Mouse (Mus musculus) lung, adult 2 months (tissue): ENCODE measurements around the gene Hist1h4i. TPM values are rescaled to one million over a fixed set of nuclear protein-coding genes. Genes with fewer than 3 reads are reported as not detected.
"Not testable (repeated sequence)": the region's sequence is repeated elsewhere in the genome, so short reads cannot be mapped to it uniquely, and the experiment has no call there.

ENCODE experiments used
- DNase-seq: peaks from one replicate; pipeline ENCODE4 v3.0.0; 2022
- H3K4me1 ChIP-seq: fragments of 200-500 bp; 2 replicates; pipeline ENCODE4 v1.6.1; 2011; ENCODE audit warnings: low read length; ENCODE audit not compliant: control insufficient read depth, insufficient read depth
- H3K4me3 ChIP-seq: fragments of 200-500 bp; replicated peaks from 2 replicates; pipeline ENCODE3; 2011; ENCODE audit warnings: low read depth, mild to moderate bottlenecking, control low read depth, low read length; ENCODE audit errors: extremely low read depth
- CTCF ChIP-seq: fragments of 200-500 bp; IDR thresholded peaks from 2 replicates; pipeline ENCODE4 v1.5.1; 2011; ENCODE audit warnings: mild to moderate bottlenecking, low read length, control low read depth; ENCODE audit not compliant: insufficient read depth
- POLR2A ChIP-seq: fragments of 200-500 bp; IDR thresholded peaks from 2 replicates; pipeline ENCODE4 v1.6.1; 2011; ENCODE audit warnings: low read depth, mild to moderate bottlenecking, control low read depth, low read length, borderline replicate concordance; ENCODE audit errors: extremely low read depth
- WGBS: fragments of 180-500 bp; shearing (Covaris S2); methylation state at CpG from one replicate; pipeline ENCODE4 v1.1.7; 2018; 5-methylcytosine and 5-hydroxymethylcytosine counted together
- polyA plus RNA-seq: library from polyadenylated mRNA; depleted of rRNA; stranded (reverse); fragments of >200 nt; gene quantifications from 2 replicates; pipeline ENCODE4 v1.2.3, GENCODE M21; 2012; rRNA removed

Gene Hist1h4i
- 5.1 and 5.2 TPM in 2 replicates for polyA plus RNA-seq

- TF ChIP-seq POLR2A = peak; percentile 81; the same call in 1 of the 2 replicates
- DNase-seq = peak; percentile 91
- peak within 1 kb of the TSS; percentile 55 for H3K4me3 ChIP-seq
- H3K4me1 ChIP-seq = not testable (repeated sequence)
- under 1% methylated on average over 24 of the region's 27 CpGs for WGBS
These were observed at the start of gene Hist1h4i for GRCm38 (mm10) chr13:22041142-22041536. Gene Hist1h4i, minus strand, starts transcription at chr13:22041362.

- 59% methylated on average over 1 of the region's 1 CpGs for WGBS
- DNase-seq, H3K4me1 ChIP-seq, H3K4me3 ChIP-seq: not testable (repeated sequence)
These were observed 43.0 kb upstream of the Hist1h4i start, which contains the start of gene Vmn1r188 for GRCm38 (mm10) chr13:22084140-22084539. Gene Vmn1r188, plus strand, starts transcription at chr13:22084440.

DNA sequence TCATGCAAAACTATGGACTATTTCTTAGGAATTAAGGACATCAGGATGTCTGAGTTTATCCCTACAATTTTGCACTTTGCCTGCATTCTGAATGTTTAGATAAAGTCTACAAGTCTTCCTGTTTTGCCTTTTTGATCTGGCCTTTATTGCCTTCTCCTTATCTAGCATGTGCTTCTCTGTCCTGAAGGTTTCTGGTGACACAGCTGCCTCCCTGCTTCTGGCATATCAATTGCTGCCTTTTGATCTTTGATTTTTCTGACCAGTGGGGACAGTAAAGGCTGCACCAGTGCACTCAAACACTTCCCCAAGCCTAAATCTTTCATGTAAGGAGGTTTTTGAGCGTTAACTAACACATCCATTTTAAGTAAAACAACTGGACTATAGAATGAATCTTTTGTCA lies 22.3 kb upstream of the Hist1h4i start:
- Histone ChIP-seq H3K4me3 (no peak overlapping the region), H3K4me1 (no peaks in the 10 kb centered on the region)
- no peak for DNase-seq
- TF ChIP-seq POLR2A (no peak), CTCF (no peak)
- 38% methylated on average over 1 of the region's 1 CpGs for WGBS

- WGBS = 68% methylated on average over 1 of the region's 1 CpGs
- Histone ChIP-seq H3K4me3 (no peak overlapping the region), H3K4me1 (no peaks in the 10 kb centered on the region)
- no peak for TF ChIP-seq CTCF
- TF ChIP-seq POLR2A = no peak
- DNase-seq = no peak
These were observed 20.3 kb upstream of the Hist1h4i start for GRCm38 (mm10) chr13:22061422-22061821.

DNA sequence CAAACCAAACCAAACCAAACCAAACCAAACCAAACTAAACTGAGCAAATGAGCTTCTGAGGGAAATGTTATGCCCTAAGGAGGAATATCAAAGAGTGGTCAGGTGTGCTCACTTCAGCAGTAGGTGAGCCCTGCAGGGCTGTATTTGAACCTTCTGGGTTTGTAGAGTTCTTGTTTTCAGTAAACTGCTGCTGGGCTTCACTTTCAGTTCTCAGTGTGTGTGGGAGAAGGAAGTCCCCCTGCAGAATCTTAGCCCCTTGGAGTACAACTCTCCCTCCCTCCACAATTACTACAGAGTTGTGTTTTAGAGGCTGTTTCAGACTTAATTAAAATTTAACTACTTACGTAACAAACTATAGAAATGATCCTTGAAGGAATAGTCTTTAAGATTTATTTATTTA lies 12.6 kb upstream of the Hist1h4i start:
- 93% methylated on average over 1 of the region's 1 CpGs for WGBS
- no peak for DNase-seq
- TF ChIP-seq POLR2A = no peak
- TF ChIP-seq CTCF = no peak
- Histone ChIP-seq H3K4me1 (no peaks in the 10 kb centered on the region; the same call in 1 of the 2 replicates), H3K4me3 (no peak overlapping the region)

- Histone ChIP-seq H3K4me3 (no peak overlapping the region), H3K4me1 (no peaks in the 10 kb centered on the region; the same call in 1 of the 2 replicates)
- WGBS = 7% methylated on average over 5 of the region's 5 CpGs
- DNase-seq = no peak
- TF ChIP-seq CTCF (no peak), POLR2A (no peak)
These were observed 10.3 kb upstream of the Hist1h4i start for GRCm38 (mm10) chr13:22051523-22051859.

DNA sequence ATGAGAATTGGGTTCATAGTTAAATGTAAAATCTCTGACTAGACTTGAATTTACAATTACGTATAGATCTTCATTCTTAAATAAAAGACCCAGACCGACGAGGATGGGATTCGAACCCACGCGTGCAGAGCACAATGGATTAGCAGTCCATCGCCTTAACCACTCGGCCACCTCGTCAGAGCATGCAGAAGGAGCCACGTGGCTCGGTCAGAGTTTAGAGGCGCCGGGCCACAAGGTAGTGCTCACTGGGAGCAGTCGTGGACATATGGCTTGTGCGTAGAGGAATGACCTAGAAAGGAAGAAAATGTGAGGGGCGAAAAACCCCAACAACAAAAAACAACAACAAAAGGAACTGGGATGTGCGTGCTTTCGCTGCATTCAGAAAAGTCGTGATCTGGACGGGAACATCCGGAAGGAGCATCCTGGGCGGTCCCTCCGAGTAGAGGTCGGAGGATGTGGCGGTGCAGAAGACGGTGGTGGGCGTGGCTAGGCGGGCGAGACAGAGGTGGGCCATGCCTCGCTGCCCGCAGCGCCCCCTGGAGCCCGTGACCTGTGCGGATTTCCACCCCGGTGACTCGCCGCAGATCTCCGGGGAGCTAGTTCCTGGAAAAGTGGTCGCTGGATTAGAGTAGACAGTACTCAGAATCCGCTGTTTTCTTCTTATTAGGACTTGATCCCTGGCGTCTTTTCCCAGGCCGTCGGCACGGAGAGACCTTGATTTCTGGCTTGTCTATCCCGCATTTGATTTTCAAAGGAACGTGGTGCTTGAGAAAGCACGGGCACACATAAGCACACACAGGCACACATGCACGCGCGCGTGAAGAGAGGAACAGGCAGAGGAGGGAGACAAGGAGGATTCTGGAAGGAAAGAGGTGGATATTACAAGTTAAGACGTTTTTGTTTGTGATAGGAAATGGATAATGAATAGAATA lies 9.7 kb upstream of the Hist1h4i start:
- DNase-seq = peak; percentile 76
- TF ChIP-seq CTCF = peak; percentile 44
- TF ChIP-seq POLR2A = peak; percentile 20; the same call in 1 of the 2 replicates
- WGBS = under 1% methylated on average over 52 of the region's 52 CpGs
- Histone ChIP-seq H3K4me3 (peak overlapping the region; percentile 76), H3K4me1 (no peaks in the 10 kb centered on the region; the same call in 1 of the 2 replicates)

- Histone ChIP-seq H3K4me1 (no peaks in the 10 kb centered on the region; the same call in 1 of the 2 replicates), H3K4me3 (peak overlapping the region; percentile 50)
- 3% methylated on average over 14 of the region's 14 CpGs for WGBS
- no peak for DNase-seq
- TF ChIP-seq POLR2A = no peak
- no peak for TF ChIP-seq CTCF
These were observed 8.7 kb upstream of the Hist1h4i start for GRCm38 (mm10) chr13:22049737-22050440.

GRCm38 (mm10) chr13:22049041-22049440 lies 7.9 kb upstream of the Hist1h4i start:
- DNase-seq = no peak
- Histone ChIP-seq H3K4me3 (no peak overlapping the region), H3K4me1 (peaks cover under 1% of the 10 kb centered on the region; the same call in 1 of the 2 replicates)
- TF ChIP-seq POLR2A = no peak
- no peak for TF ChIP-seq CTCF
- 81% methylated on average over 2 of the region's 2 CpGs for WGBS

DNA sequence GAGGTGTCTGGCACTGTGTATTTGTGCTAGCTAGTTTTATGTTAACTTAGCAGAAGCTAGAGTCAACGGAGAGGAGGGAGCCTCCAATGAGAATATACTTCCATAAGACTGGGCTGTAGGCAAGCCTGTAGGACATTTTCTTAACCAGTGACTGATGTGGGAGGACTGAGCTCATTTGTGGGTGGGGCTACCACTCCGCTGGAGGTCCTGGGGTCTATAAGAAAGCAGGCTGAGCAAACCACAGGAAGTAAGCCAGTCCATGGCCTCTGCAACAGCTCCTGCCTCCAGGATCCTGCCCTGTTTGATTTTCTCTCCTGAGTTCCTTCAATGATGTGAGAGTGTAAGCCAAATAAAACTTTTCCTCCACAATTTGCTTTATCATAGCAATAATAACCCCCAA lies 4.1 kb upstream of the Hist1h4i start:
- 56% methylated on average over 2 of the region's 2 CpGs for WGBS
- TF ChIP-seq POLR2A (no peak), CTCF (no peak)
- DNase-seq = no peak
- Histone ChIP-seq H3K4me3 (no peak overlapping the region), H3K4me1 (peaks cover 7% of the 10 kb centered on the region; the same call in 1 of the 2 replicates)
